Mouse (Mus musculus): Measurements from ENCODE around the gene Tmem106a. TPM values are rescaled to one million over a fixed set of nuclear protein-coding genes. Genes with fewer than 3 reads are reported as not detected.
"Not testable (repeated sequence)": the region's sequence is repeated elsewhere in the genome, so short reads cannot be mapped to it uniquely, and the experiment has no call there.

Tmem106a gene
- polyA plus RNA-seq, 1 experiment from 2014 or later = 3.9 TPM

GRCm38 (mm10) chr11:101556954-101557353, 25.1 kb upstream of the Tmem106a start:
- H3K4me1 ChIP-seq (ENCODE audit: control insufficient read depth, insufficient read depth, low read length) = peaks cover 14% of the 10 kb centered on the region
- H3K9me3 ChIP-seq (ENCODE audit: control insufficient read depth, low read length) = no peaks in the 10 kb centered on the region
- H3K27me3 ChIP-seq (ENCODE audit: control insufficient read depth, insufficient read depth, low read length) = no peaks in the 10 kb centered on the region
- no peak overlapping the region for H3K27ac ChIP-seq (ENCODE audit: low read depth, low read length)
- peaks cover 27% of the 10 kb centered on the region for H3K36me3 ChIP-seq (ENCODE audit: control insufficient read depth, insufficient read depth, low read length)
- ATAC-seq (ENCODE audit: low read depth) = no peak
- H3K4me2 ChIP-seq (ENCODE audit: low read depth, low read length) = no peak overlapping the region
- H3K9ac ChIP-seq (replicated peaks; ENCODE audit: low read depth, low read length) = no peak overlapping the region
- WGBS = 59% methylated on average over 2 of the region's 2 CpGs
- no peak overlapping the region for H3K4me3 ChIP-seq (ENCODE audit: low read depth, low read length)

- Histone ChIP-seq H3K36me3 (ENCODE audit: control insufficient read depth, insufficient read depth, low read length) (peaks cover 55% of the 10 kb centered on the region), H3K27me3 (ENCODE audit: control insufficient read depth, insufficient read depth, low read length) (no peaks in the 10 kb centered on the region), H3K9me3 (ENCODE audit: control insufficient read depth, low read length) (no peaks in the 10 kb centered on the region), H3K4me3 (ENCODE audit: low read depth, low read length) (no peak overlapping the region), H3K9ac (replicated peaks; ENCODE audit: low read depth, low read length) (no peak overlapping the region), H3K4me2 (ENCODE audit: low read depth, low read length) (no peak overlapping the region), H3K4me1 (ENCODE audit: control insufficient read depth, insufficient read depth, low read length) (no peaks in the 10 kb centered on the region), H3K27ac (ENCODE audit: low read depth, low read length) (no peak overlapping the region)
- WGBS = 39% methylated on average over 5 of the region's 5 CpGs
- ATAC-seq (ENCODE audit: low read depth) = no peak
These were observed 19.7 kb upstream of the Tmem106a start for GRCm38 (mm10) chr11:101562391-101562790.

GRCm38 (mm10) chr11:101568421-101568820, 13.6 kb upstream of the Tmem106a start:
- Histone ChIP-seq H3K36me3 (ENCODE audit: control insufficient read depth, insufficient read depth, low read length) (peaks cover 87% of the 10 kb centered on the region), H3K4me2 (ENCODE audit: low read depth, low read length) (no peak overlapping the region), H3K9ac (replicated peaks; ENCODE audit: low read depth, low read length) (no peak overlapping the region), H3K4me1 (ENCODE audit: control insufficient read depth, insufficient read depth, low read length) (no peaks in the 10 kb centered on the region), H3K9me3 (ENCODE audit: control insufficient read depth, low read length) (no peaks in the 10 kb centered on the region), H3K4me3 (ENCODE audit: low read depth, low read length) (no peak overlapping the region), H3K27me3 (ENCODE audit: control insufficient read depth, insufficient read depth, low read length) (no peaks in the 10 kb centered on the region), H3K27ac (ENCODE audit: low read depth, low read length) (no peak overlapping the region)
- 93% methylated on average over 3 of the region's 3 CpGs for WGBS
- ATAC-seq (ENCODE audit: low read depth) = no peak

DNA sequence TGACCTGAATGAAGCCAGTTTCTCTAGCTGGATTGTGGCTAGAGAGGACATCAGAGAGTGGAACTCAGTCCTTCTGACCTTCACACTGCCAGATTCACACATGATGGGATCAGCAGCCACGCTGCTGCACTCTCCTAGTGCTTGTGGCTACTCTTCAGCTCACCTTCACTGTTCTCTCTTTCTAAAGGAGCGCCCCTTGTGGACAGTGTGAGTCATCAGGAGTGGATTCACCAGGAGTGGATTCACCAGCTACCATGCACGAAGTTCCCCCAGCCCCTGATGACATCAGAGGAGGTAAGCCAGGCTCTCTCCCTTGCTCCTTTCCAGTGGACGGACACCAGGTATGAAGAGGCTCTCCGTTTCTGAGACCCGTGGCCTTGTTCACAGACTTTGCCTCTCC, 5.9 kb upstream of the Tmem106a start:
- Histone ChIP-seq H3K27ac (ENCODE audit: low read depth, low read length) (no peak overlapping the region), H3K27me3 (ENCODE audit: control insufficient read depth, insufficient read depth, low read length) (no peaks in the 10 kb centered on the region), H3K4me2 (ENCODE audit: low read depth, low read length) (no peak overlapping the region), H3K4me3 (ENCODE audit: low read depth, low read length) (no peak overlapping the region), H3K9me3 (ENCODE audit: control insufficient read depth, low read length) (no peaks in the 10 kb centered on the region), H3K36me3 (ENCODE audit: control insufficient read depth, insufficient read depth, low read length) (peaks cover 87% of the 10 kb centered on the region), H3K9ac (replicated peaks; ENCODE audit: low read depth, low read length) (no peak overlapping the region), H3K4me1 (ENCODE audit: control insufficient read depth, insufficient read depth, low read length) (no peaks in the 10 kb centered on the region)
- 80% methylated on average over 6 of the region's 6 CpGs for WGBS
- no peak for ATAC-seq (ENCODE audit: low read depth)

GRCm38 (mm10) chr11:101581081-101581764, 819 bp upstream of the Tmem106a start:
- Histone ChIP-seq H3K27me3 (ENCODE audit: control insufficient read depth, insufficient read depth, low read length) (no peaks in the 10 kb centered on the region), H3K4me3 (ENCODE audit: low read depth, low read length) (no peak overlapping the region), H3K36me3 (ENCODE audit: control insufficient read depth, insufficient read depth, low read length) (peaks cover 39% of the 10 kb centered on the region), H3K27ac (ENCODE audit: low read depth, low read length) (no peak overlapping the region), H3K9me3 (ENCODE audit: control insufficient read depth, low read length) (no peaks in the 10 kb centered on the region), H3K4me2 (ENCODE audit: low read depth, low read length) (no peak overlapping the region), H3K9ac (replicated peaks; ENCODE audit: low read depth, low read length) (no peak overlapping the region), H3K4me1 (ENCODE audit: control insufficient read depth, insufficient read depth, low read length) (no peaks in the 10 kb centered on the region)
- no peak for ATAC-seq (ENCODE audit: low read depth)
- 75% methylated on average over 6 of the region's 6 CpGs for WGBS

DNA sequence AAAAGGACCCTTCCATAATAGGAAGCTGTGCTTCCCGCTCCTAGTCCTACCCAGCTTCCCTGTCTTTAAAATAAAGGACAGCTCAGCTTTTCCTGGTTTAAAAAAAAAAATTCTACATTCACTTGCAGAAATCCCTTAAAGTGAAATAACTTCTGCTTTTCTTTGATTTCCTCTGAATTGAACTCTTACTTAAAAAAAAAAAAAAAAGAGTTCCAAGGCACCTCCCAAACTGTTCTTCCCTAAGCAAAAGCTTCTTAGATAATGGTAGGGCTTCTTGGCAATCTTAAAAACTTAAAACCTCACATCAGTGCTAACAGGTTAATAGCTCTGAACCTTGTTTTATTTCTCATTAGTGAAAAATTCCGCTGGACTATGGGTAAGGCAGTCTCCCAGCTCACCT, 1.2 kb downstream of the Tmem106a start:
- Histone ChIP-seq H3K4me1 (ENCODE audit: control insufficient read depth, insufficient read depth, low read length) (no peaks in the 10 kb centered on the region), H3K9me3 (ENCODE audit: control insufficient read depth, low read length) (no peaks in the 10 kb centered on the region), H3K27ac (ENCODE audit: low read depth, low read length) (no peak overlapping the region), H3K9ac (replicated peaks; ENCODE audit: low read depth, low read length) (no peak overlapping the region), H3K4me3 (ENCODE audit: low read depth, low read length) (no peak overlapping the region), H3K36me3 (ENCODE audit: control insufficient read depth, insufficient read depth, low read length) (peaks cover 19% of the 10 kb centered on the region), H3K4me2 (ENCODE audit: low read depth, low read length) (no peak overlapping the region), H3K27me3 (ENCODE audit: control insufficient read depth, insufficient read depth, low read length) (no peaks in the 10 kb centered on the region)
- 89% methylated on average over 2 of the region's 2 CpGs for WGBS
- no peak for ATAC-seq (ENCODE audit: low read depth)

GRCm38 (mm10) chr11:101585031-101585430, 3.0 kb downstream of the Tmem106a start:
- not testable (repeated sequence) for H3K9ac ChIP-seq (replicated peaks; ENCODE audit: low read depth, low read length); H3K9me3 ChIP-seq (ENCODE audit: control insufficient read depth, low read length); H3K4me2 ChIP-seq (ENCODE audit: low read depth, low read length); H3K36me3 ChIP-seq (ENCODE audit: control insufficient read depth, insufficient read depth, low read length); H3K4me3 ChIP-seq (ENCODE audit: low read depth, low read length); H3K27ac ChIP-seq (ENCODE audit: low read depth, low read length); ATAC-seq (ENCODE audit: low read depth); H3K4me1 ChIP-seq (ENCODE audit: control insufficient read depth, insufficient read depth, low read length); H3K27me3 ChIP-seq (ENCODE audit: control insufficient read depth, insufficient read depth, low read length)
- WGBS = 96% methylated on average over 1 of the region's 1 CpGs

- Histone ChIP-seq H3K9me3 (ENCODE audit: control insufficient read depth, low read length) (no peaks in the 10 kb centered on the region), H3K4me2 (ENCODE audit: low read depth, low read length) (no peak overlapping the region), H3K27ac (ENCODE audit: low read depth, low read length) (no peak overlapping the region), H3K9ac (replicated peaks; ENCODE audit: low read depth, low read length) (no peak overlapping the region), H3K4me3 (ENCODE audit: low read depth, low read length) (no peak overlapping the region), H3K36me3 (ENCODE audit: control insufficient read depth, insufficient read depth, low read length) (peaks cover 2% of the 10 kb centered on the region), H3K27me3 (ENCODE audit: control insufficient read depth, insufficient read depth, low read length) (no peaks in the 10 kb centered on the region), H3K4me1 (ENCODE audit: control insufficient read depth, insufficient read depth, low read length) (no peaks in the 10 kb centered on the region)
- WGBS = 89% methylated on average over 4 of the region's 4 CpGs
- ATAC-seq (ENCODE audit: low read depth) = no peak
These were observed 3.8 kb downstream of the Tmem106a start for GRCm38 (mm10) chr11:101585805-101586204.

DNA sequence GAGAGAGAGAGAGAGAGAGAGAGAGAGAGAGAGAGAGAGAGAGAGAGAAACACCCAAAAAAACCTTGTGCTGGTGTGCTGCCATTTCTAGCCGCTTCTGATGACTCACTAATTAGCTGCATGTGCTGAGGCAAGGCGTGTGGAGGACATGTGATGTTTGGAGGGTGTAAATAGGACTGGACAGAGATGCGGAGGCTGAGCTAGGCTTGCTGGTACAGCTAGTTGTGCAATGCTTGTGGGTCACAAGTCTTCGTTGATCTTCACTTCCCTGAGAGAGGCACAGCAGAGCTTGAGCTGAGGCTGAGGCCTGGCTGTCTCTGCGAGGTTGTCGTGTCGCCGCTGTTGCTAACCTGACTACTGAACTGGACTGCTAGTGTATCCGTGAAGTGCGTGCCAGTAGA, 5.6 kb downstream of the Tmem106a start:
- H3K4me1 ChIP-seq (ENCODE audit: control insufficient read depth, insufficient read depth, low read length) = no peaks in the 10 kb centered on the region
- no peak overlapping the region for H3K27ac ChIP-seq (ENCODE audit: low read depth, low read length)
- no peak overlapping the region for H3K4me2 ChIP-seq (ENCODE audit: low read depth, low read length)
- H3K27me3 ChIP-seq (ENCODE audit: control insufficient read depth, insufficient read depth, low read length) = no peaks in the 10 kb centered on the region
- no peaks in the 10 kb centered on the region for H3K36me3 ChIP-seq (ENCODE audit: control insufficient read depth, insufficient read depth, low read length)
- H3K9me3 ChIP-seq (ENCODE audit: control insufficient read depth, low read length) = no peaks in the 10 kb centered on the region
- 91% methylated on average over 10 of the region's 10 CpGs for WGBS
- no peak overlapping the region for H3K4me3 ChIP-seq (ENCODE audit: low read depth, low read length)
- ATAC-seq (ENCODE audit: low read depth) = no peak
- no peak overlapping the region for H3K9ac ChIP-seq (replicated peaks; ENCODE audit: low read depth, low read length)
